Mouse (Mus musculus): Measurements from ENCODE around the gene March10. TPM values are rescaled to one million over a fixed set of nuclear protein-coding genes. Genes with fewer than 3 reads are reported as not detected.

The March10 gene
- polyA plus RNA-seq, 1 experiment from 2014 or later = not detected

DNA sequence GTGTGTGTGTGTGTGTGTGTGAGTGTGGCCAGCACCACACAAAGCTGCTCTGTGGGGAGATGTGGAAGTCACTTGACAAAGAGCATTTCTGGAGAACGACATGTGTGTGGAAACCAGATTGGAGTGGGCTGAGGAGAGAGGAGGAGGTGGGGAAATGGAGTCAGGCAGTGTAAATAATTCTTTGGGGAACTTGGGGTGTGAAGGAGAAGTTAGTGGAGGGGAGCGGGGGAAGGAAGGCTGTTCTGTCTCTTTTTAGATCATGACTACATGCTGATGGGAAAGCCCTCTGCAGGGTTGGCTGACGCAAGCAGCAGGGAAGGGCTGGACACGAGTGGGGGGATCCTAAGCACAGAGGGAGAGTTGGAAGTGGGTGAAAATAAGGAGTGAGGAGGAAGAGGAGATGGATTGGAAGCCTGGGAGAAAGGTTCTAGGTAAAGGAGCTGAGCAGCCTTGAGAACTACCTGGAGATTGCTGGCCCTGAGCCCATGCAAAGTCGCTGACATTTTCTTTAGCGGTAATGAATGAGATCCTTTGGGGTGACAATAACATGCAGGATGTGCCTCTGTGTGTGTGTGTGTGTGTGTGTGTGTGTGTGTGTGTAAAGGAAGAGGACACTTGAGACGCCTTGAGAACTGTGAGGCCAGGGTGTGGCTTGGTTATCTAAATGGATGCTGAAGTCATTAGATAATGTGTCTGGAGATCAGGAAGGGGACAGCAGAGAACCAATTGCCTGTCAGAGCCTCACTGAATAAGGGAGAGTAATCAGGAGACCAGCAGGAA is 35.7 kb downstream of the March10 start:
- Histone ChIP-seq H3K4me3 (ENCODE audit: low read depth, low read length) (no peak overlapping the region), H3K27me3 (ENCODE audit: control insufficient read depth, insufficient read depth, low read length) (no peaks in the 10 kb centered on the region), H3K9ac (ENCODE audit: low read length) (no peak overlapping the region), H3K9me3 (ENCODE audit: control insufficient read depth, low read length) (no peaks in the 10 kb centered on the region), H3K4me1 (replicated peaks; ENCODE audit: control insufficient read depth, insufficient read depth) (no peaks in the 10 kb centered on the region), H3K4me2 (replicated peaks; ENCODE audit: low read depth) (no peak overlapping the region), H3K27ac (replicated peaks) (no peak overlapping the region), H3K36me3 (ENCODE audit: control insufficient read depth, insufficient read depth, low read length) (no peaks in the 10 kb centered on the region)
- no peak for DNase-seq (ENCODE audit: low spot score)
- TF ChIP-seq CTCF (IDR thresholded peaks at IDR 0.05; ENCODE audit: low read depth) = no peak
- TF ChIP-seq EP300 (optimal IDR thresholded peaks at IDR 0.05) = no peak
- WGBS = 57% methylated on average over 7 of the region's 7 CpGs
- no peak for ATAC-seq (ENCODE audit: low FRiP score, low TSS enrichment)

DNA sequence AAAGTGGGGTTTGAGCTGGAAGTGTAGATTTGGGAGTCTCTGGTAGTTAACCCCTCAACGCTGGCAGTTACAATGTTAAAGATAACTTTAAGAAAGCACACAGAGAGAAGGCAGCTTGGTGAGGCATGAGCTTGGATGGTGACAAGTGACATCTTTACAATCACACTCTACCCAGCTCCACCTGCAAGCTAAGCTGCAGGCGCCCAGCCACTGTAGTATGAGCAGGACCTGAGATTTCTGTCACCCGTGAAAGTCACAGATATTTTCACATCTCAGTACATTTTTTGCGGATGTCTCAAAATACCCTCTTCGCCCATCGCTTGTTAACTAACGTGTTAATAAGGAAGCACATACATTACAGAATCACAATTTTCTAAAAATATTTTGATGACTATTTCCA is 36.6 kb downstream of the March10 start:
- Histone ChIP-seq H3K4me2 (replicated peaks; ENCODE audit: low read depth) (no peak overlapping the region), H3K27me3 (ENCODE audit: control insufficient read depth, insufficient read depth, low read length) (no peaks in the 10 kb centered on the region), H3K9ac (ENCODE audit: low read length) (no peak overlapping the region), H3K4me1 (replicated peaks; ENCODE audit: control insufficient read depth, insufficient read depth) (no peaks in the 10 kb centered on the region), H3K4me3 (ENCODE audit: low read depth, low read length) (no peak overlapping the region), H3K9me3 (ENCODE audit: control insufficient read depth, low read length) (no peaks in the 10 kb centered on the region), H3K36me3 (ENCODE audit: control insufficient read depth, insufficient read depth, low read length) (no peaks in the 10 kb centered on the region), H3K27ac (replicated peaks) (no peak overlapping the region)
- TF ChIP-seq CTCF (IDR thresholded peaks at IDR 0.05; ENCODE audit: low read depth) = no peak
- ATAC-seq (ENCODE audit: low FRiP score, low TSS enrichment) (no peak), DNase-seq (ENCODE audit: low spot score) (no peak)
- WGBS = 83% methylated on average over 7 of the region's 7 CpGs

DNA sequence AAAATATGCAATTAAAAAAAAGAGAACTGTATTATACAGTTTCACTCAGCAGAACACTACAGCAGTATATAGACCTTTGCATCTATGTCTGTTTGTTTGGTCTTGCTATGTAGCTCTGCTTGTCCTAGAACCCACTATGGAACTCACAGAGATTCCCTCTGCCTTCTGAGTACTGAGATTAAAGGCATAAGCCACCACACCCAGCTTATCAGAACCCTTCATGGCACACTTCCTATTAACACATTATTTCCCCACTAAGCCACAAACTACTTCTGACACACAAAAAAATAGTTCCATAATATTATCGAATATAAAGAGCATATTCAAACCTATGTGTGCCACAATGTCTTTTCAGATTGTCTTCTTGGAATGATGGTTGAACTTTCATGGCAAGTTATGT is 42.5 kb downstream of the March10 start:
- no peaks in the 10 kb centered on the region for H3K36me3 ChIP-seq (ENCODE audit: control insufficient read depth, insufficient read depth, low read length)
- no peak overlapping the region for H3K4me3 ChIP-seq (ENCODE audit: low read depth, low read length)
- H3K4me1 ChIP-seq (replicated peaks; ENCODE audit: control insufficient read depth, insufficient read depth) = no peaks in the 10 kb centered on the region
- no peak overlapping the region for H3K4me2 ChIP-seq (replicated peaks; ENCODE audit: low read depth)
- ATAC-seq (ENCODE audit: low FRiP score, low TSS enrichment) (no peak), DNase-seq (ENCODE audit: low spot score) (no peak)
- no peaks in the 10 kb centered on the region for H3K9me3 ChIP-seq (ENCODE audit: control insufficient read depth, low read length)
- no peak overlapping the region for H3K9ac ChIP-seq (ENCODE audit: low read length)
- H3K27me3 ChIP-seq (ENCODE audit: control insufficient read depth, insufficient read depth, low read length) = no peaks in the 10 kb centered on the region
- TF ChIP-seq CTCF (IDR thresholded peaks at IDR 0.05; ENCODE audit: low read depth) (no peak), EP300 (optimal IDR thresholded peaks at IDR 0.05) (no peak)
- no peak overlapping the region for H3K27ac ChIP-seq (replicated peaks)
- WGBS = 86% methylated on average over 1 of the region's 1 CpGs

DNA sequence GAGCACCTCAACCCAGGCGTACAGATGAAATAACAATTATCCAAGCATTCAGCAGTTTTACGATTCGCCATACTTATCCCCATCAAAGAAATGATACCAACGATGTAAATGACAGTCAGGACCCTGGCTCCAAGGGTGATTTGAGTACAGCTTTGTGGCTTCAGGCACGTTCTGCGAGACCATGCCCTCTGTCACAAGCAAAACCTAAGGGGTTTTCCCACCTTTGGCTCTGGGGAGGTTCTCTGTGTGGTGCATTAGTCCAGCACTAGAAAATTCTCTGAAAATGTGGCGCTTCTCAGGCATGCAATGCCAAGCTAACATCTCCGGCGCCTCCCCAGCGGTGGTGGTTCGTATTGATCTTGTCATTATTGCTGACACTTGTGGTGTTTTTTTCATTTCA is 47.1 kb downstream of the March10 start:
- no peak overlapping the region for H3K9ac ChIP-seq (ENCODE audit: low read length)
- no peaks in the 10 kb centered on the region for H3K36me3 ChIP-seq (ENCODE audit: control insufficient read depth, insufficient read depth, low read length)
- H3K4me2 ChIP-seq (replicated peaks; ENCODE audit: low read depth) = no peak overlapping the region
- 93% methylated on average over 11 of the region's 11 CpGs for WGBS
- H3K4me1 ChIP-seq (replicated peaks; ENCODE audit: control insufficient read depth, insufficient read depth) = no peaks in the 10 kb centered on the region
- TF ChIP-seq CTCF (IDR thresholded peaks at IDR 0.05; ENCODE audit: low read depth) (no peak), EP300 (optimal IDR thresholded peaks at IDR 0.05) (no peak)
- H3K27ac ChIP-seq (replicated peaks) = no peak overlapping the region
- DNase-seq (ENCODE audit: low spot score) = no peak
- H3K27me3 ChIP-seq (ENCODE audit: control insufficient read depth, insufficient read depth, low read length) = no peaks in the 10 kb centered on the region
- no peak for ATAC-seq (ENCODE audit: low FRiP score, low TSS enrichment)
- H3K4me3 ChIP-seq (ENCODE audit: low read depth, low read length) = no peak overlapping the region
- H3K9me3 ChIP-seq (ENCODE audit: control insufficient read depth, low read length) = no peaks in the 10 kb centered on the region

DNA sequence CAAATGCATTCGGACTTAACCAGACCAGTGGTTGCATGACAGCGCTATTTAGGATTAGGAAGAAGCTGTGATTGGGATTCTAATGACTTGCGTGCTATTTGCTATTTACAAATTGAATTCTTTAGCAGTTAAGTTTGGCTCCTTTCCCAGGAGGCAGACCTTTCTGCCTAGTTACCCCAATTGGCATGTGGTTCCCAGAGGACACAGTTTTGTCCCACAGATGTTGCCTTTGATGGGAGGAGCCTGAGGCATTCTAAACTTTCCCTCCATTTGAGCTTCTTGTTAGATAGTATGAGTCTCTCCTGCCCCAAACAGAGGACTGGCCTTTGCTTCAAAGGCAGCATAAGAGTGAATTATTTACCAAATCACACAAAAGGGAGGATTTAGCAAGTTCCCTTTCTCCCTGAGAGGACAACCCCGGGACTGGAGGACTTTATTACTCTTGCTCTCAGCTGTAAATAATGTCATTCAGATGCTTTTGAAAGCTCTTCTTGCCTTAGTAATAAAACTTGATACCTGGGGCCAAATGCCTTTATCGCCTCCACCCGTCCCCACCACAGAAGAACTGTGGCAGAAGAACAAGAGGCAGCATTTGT is 48.6 kb downstream of the March10 start:
- H3K9me3 ChIP-seq (ENCODE audit: control insufficient read depth, low read length) = no peaks in the 10 kb centered on the region
- H3K27me3 ChIP-seq (ENCODE audit: control insufficient read depth, insufficient read depth, low read length) = no peaks in the 10 kb centered on the region
- H3K9ac ChIP-seq (ENCODE audit: low read length) = no peak overlapping the region
- WGBS = 60% methylated on average over 6 of the region's 6 CpGs
- DNase-seq (ENCODE audit: low spot score) (no peak), ATAC-seq (ENCODE audit: low FRiP score, low TSS enrichment) (no peak)
- no peak overlapping the region for H3K4me3 ChIP-seq (ENCODE audit: low read depth, low read length)
- no peak for TF ChIP-seq EP300 (optimal IDR thresholded peaks at IDR 0.05)
- no peak for TF ChIP-seq CTCF (IDR thresholded peaks at IDR 0.05; ENCODE audit: low read depth)
- no peaks in the 10 kb centered on the region for H3K36me3 ChIP-seq (ENCODE audit: control insufficient read depth, insufficient read depth, low read length)
- no peak overlapping the region for H3K4me2 ChIP-seq (replicated peaks; ENCODE audit: low read depth)
- no peak overlapping the region for H3K27ac ChIP-seq (replicated peaks)
- no peaks in the 10 kb centered on the region for H3K4me1 ChIP-seq (replicated peaks; ENCODE audit: control insufficient read depth, insufficient read depth)

DNA sequence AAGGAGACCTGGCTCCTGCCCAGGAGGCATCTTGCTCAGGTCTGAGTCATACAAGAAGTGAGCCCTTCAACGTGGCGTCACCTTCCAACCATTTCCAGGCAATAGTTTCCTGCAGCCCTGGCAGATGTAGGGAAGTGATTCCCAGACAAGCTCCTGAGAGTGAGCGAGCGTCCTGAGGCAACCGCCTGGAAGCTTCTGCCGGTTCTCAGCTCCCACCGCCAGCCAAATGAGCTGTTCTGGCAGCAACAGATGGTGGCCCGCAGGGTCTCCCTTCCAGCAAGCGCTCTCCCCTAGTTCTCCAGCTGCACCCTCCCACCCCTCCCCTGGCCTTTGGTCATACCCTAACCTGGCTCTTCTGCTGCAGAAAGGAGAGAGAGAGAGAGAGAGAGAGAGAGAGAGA is 54.2 kb downstream of the March10 start:
- H3K4me1 ChIP-seq (replicated peaks; ENCODE audit: control insufficient read depth, insufficient read depth) = no peaks in the 10 kb centered on the region
- WGBS = 44% methylated on average over 9 of the region's 9 CpGs
- H3K27me3 ChIP-seq (ENCODE audit: control insufficient read depth, insufficient read depth, low read length) = no peaks in the 10 kb centered on the region
- no peak overlapping the region for H3K27ac ChIP-seq (replicated peaks)
- no peak overlapping the region for H3K9ac ChIP-seq (ENCODE audit: low read length)
- H3K9me3 ChIP-seq (ENCODE audit: control insufficient read depth, low read length) = no peaks in the 10 kb centered on the region
- H3K36me3 ChIP-seq (ENCODE audit: control insufficient read depth, insufficient read depth, low read length) = no peaks in the 10 kb centered on the region
- no peak overlapping the region for H3K4me3 ChIP-seq (ENCODE audit: low read depth, low read length)
- ATAC-seq (ENCODE audit: low FRiP score, low TSS enrichment) (no peak), DNase-seq (ENCODE audit: low spot score) (no peak)
- TF ChIP-seq EP300 (optimal IDR thresholded peaks at IDR 0.05) (no peak), CTCF (IDR thresholded peaks at IDR 0.05; ENCODE audit: low read depth) (no peak)
- no peak overlapping the region for H3K4me2 ChIP-seq (replicated peaks; ENCODE audit: low read depth)

All from stomach, postnatal 0 days (tissue).